Mouse (Mus musculus) right cerebral cortex, postnatal 25 days (tissue): ENCODE results near the gene Sez6l.
A peak's percentile ranks its signal among the peaks of the same experiment; 100 is the strongest.
"Not testable (repeated sequence)": the region's sequence is repeated elsewhere in the genome, so short reads cannot be mapped to it uniquely, and the experiment has no call there.

Experiments used
- DNase-seq: peaks from one replicate; pipeline ENCODE4 v3.0.0; 2022

Sez6l gene

DNA sequence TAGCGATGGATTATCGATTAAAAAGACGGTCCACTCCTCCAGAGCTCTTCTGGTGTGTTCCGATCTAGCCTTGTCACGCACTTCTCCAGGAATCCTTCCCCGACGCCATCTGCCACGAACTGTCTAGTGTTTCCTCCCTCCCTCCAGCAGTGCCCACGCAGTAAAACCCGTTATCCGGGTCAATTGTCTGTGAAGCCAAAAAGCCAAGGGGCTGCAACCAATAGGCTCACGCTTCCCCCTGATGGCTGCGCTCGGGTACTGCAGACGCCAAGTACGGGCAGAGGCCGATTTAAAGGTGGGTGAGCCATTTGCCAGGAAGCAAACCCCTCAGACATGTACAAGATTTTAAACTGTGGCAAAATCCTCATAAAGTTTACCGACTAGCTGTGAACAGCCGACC, 148.0 kb downstream of the Sez6l start:
- DNase-seq: peak; percentile 66

DNA sequence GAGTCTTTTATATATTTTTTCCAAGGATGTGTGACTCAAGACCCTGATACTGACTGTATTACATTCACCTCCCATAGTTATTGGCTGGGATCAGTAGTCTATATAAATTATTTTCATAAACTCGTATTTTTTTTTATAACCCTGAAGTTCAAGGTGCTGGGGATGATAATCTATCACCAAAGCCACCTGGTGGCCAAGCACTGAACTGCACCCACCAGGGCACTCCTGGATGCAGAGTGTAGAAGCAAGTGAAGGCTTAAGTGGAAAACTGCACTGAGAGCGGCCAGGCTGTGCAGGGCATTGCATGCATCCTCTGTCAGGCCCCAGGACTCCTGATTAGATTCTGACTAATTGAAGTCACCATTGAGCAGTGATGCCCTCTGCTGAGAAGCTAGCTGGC, 149.7 kb downstream of the Sez6l start:
- no peak for DNase-seq

DNA sequence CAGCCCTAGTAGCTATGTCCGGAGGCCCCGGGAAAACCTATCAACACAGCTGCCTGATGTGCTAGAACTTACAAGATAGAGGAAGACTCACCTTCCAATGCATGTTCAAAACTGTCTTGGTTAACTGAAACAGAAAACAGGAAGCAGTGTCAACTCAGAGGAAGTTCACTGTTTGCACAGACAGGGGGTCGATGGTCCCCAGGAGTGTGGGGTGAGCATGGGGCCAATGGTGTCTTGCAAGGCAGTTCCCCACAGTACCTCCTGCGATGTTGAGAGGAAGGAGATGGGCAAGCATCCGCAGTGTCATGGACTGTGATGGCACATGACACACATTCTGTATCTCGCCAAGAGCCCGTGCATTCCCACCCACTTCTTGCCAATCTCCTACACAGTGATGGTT, 150.3 kb downstream of the Sez6l start:
- no peak for DNase-seq

DNA sequence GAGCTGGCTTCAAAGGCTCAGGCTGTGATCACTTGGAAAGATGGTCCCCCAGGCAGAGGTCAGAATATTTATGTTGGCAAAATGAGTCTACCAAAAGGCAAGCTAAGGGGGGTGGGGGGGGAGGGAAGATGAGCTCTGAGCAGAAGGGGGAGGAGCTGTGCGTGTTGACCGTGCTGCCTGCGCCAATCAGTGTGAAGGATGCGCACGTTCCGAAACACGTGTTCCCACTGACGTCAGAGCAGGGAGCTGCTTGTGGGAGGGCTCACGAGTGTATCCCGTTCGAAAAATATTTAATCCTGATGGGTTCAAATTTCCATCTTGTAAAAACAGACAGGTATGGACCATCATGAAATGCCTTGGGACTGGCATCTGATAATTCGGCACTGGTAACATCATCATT, 157.4 kb downstream of the Sez6l start:
- no peak for DNase-seq

- DNase-seq: no peak
These were observed 159.0 kb downstream of the Sez6l start for GRCm38 (mm10) chr5:112418023-112418422.

GRCm38 (mm10) chr5:112416673-112417072, 160.3 kb downstream of the Sez6l start:
- DNase-seq: no peak

GRCm38 (mm10) chr5:112412781-112413180, 164.2 kb downstream of the Sez6l start:
- DNase-seq: not testable (repeated sequence)

DNA sequence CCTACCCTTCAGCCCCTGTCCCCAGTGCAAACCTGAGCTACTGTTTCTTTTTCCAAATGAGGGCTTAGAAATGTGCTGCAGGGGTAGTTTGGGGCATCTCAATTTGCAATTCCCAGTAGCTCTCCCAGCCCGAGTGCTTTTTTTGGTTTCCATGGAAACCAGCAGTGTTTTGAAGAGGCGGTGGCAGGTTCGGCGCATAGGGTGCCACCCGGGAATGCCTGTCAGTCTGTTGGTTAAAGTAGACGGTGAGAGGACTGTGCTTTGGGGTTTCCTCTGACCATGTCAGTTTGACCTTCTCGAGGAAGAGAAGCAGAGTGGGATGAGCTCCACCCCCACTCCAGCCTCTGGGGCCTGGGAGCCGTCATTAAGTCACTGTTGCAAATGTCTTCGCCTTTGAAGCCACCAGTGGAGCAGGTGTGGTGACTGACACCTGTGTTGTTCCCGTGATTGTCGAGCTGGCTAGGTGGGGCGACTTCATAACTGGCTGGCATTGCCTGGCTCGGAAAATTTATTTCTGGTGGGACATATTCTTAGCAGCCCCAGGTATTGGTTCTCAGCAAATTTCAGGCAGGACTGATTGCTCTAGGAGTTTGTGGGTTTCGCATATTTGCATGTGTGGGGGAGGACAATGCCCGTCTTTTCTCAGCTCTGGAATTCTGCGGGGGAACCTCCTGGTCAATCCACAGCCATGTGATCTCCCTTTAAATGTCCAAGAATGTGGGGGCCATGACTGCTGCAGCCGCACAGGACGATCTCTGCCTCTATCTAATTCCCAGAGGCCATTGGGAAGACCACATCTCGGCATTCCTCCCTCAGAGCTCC, 165.3 kb downstream of the Sez6l start:
- peak; percentile 68 for DNase-seq

DNA sequence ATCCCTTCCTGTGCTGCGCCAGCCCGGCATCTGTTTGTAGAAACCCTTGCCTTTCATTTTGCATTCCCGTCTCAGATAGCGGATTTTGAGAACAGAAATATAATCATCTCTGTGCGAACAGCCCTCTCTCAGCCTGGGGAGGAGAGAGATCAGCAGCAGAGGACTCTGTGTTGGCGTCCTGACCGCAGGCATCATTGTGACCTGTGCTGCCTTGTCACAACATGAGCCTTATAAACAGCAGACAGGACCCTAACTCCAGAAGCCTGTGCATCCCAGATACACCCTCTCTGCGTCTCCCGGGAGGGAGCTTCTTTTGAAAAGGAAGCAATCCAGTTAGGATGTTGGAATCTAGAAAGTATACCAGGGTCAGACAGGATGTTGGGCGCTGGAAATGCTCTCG, 165.9 kb downstream of the Sez6l start:
- no peak for DNase-seq

- no peak for DNase-seq
These were observed 167.7 kb downstream of the Sez6l start for GRCm38 (mm10) chr5:112409274-112409673.

- no peak for DNase-seq
These were observed 171.0 kb downstream of the Sez6l start for GRCm38 (mm10) chr5:112406017-112406416.

- DNase-seq: no peak
These were observed 174.5 kb downstream of the Sez6l start for GRCm38 (mm10) chr5:112402437-112402836.

- no peak for DNase-seq
These were observed 177.7 kb downstream of the Sez6l start for GRCm38 (mm10) chr5:112399284-112399683.

DNA sequence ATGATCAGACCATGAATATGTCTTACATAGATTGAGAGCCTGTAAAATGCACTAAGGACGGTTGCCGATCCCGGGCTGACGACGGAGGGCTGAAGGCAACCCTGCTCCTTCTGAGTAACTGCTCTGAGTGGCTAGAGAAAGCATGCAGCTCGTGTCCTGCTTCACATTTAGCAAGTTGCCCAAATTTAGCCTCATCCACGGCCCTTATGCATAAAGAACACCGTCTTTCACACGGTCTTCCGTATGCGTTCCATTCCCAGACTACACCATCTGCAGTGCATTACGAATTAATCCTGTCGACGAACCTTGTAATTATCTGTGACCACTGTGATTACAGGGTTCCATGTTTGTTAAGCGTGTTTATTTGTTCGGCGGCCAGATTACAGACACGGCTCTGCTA, 180.9 kb downstream of the Sez6l start:
- DNase-seq: no peak

DNA sequence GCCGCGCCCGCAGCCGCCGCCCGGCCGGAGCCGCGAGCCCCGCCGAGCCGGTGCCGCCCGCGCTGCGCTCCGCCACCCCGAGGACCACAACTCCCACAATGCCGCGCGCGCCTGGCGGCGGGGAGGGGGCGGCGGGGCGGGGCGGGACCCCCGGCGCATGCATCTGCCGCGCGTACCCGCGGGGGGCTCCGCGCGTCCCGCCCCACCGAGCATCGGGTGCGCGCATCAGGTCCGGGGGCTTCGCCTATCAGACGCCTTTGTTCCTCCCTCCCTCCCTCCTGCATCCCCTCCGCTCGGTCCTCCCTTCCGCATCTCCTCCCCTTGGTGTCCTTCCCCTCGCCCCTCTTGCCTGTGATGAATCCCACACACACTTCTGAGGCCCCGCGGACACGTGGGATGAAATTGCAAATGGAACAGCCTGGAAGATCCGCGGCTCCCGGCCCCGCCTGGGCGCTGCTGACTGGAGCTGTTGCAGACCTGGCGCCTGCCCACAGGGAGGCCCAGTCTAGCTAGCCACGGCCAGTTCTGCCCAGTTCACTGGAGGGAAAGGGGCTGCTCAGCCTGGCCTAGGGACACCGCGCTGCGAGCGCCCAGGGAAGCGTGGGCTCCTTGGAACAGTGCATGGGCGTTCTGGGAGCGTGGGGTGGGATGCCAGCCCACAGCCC, 182.1 kb downstream of the Sez6l start, which contains the start of gene Asphd2:
TSS of gene Asphd2 (minus strand) at position 88 of the 665 bp plus-strand sequence.
- peak; percentile 85 for DNase-seq

- DNase-seq: no peak
These were observed 182.6 kb downstream of the Sez6l start for GRCm38 (mm10) chr5:112394415-112394763.

- DNase-seq: peak; percentile 5
These were observed 183.1 kb downstream of the Sez6l start for GRCm38 (mm10) chr5:112393741-112394414.

GRCm38 (mm10) chr5:112391676-112392323, 185.2 kb downstream of the Sez6l start:
- no peak for DNase-seq

GRCm38 (mm10) chr5:112391002-112391401, 186.0 kb downstream of the Sez6l start:
- peak; percentile 8 for DNase-seq

DNA sequence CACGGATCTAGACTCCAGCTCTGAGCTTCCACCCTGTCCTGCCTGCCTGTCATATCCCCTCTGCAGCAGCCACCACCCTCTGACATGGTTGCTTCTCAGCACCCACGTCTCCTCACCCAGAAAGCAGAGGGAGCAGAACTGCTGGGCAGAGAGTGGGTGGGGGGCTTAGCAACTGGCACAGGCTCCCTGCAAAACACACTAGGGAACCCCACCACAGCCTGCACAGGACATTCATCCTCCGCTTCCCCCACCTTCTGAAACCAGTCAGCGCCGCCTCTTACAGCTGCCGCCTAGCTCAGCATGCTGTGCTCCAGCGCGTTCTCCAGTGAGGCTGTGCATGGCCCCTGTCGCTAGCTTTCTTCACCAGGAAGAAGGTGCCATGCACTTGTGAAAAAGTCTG, 187.6 kb downstream of the Sez6l start:
- DNase-seq: no peak

DNA sequence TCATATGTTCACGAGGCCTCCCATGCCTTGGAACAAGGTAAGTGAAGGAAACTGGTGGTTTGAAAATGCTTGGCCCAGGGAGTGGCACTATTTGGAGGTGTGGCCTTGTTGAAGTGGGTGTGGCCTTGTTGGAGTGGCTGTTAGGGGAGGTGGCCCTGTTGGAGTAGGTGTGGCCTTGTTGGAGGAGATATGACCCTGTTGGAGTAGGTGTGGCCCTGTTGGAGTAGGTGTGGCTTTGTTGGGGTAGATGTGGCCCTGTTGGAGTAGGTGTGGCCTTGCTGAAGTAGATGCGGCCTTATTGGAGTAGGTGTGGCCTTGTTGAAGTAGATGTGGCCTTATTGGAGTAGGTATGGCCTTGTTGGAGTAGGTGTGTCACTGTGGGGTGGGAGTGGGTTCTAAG, 191.0 kb downstream of the Sez6l start:
- no peak for DNase-seq

DNA sequence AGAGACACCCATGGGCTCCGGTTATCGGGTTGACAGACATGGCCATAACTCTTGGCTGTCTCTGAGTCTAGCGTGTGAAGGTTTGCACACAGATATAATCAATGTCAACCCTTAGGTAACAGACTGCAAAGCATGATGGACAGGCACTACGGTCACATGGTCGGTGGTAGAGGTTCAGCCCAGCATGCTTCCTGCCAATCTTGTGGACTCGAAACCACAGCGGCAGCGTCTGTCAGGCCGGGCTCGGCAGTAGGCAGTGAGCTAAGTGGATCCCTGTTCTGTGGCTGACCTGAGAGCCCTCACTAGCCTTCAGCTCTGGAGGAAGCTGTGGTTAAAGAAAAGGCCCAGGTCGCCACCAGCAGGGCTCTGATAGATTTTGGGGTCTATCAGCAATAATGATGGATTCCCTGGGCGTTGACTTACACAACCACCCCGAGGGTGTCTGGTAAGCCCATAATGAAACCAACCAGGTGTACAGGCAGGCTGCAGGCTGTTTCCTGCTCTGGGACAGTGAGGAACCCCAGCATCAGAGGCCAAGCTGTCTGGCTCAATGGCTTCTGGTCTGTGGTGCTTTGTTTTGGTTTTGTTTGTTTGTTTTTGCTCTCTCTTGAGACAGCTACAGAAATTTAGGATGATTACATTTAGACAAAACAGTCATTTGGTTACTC, 192.0 kb downstream of the Sez6l start:
- DNase-seq: no peak
